ENCODE assay signal across 4 mouse cellular contexts in genomic region chr12:91815552-91815951, GRCm38 (mm10).
"Had no signal": no experiment of that assay in that cellular context is flagged by ENCODE, and none has a peak within 500 bp of the region (broad histone marks: within the 10 kb centered on the region; RNA-seq: fewer than 3 reads in every experiment).

No protein-coding gene starts in this region.

- H3K27me3 ChIP-seq: intestine, embryonic 15.5 days; kidney, embryonic 15.5 days; liver, embryonic 13.5 days; stomach, embryonic 15.5 days had no signal

- H3K4me2 ChIP-seq: intestine, embryonic 15.5 days; kidney, embryonic 15.5 days; liver, embryonic 13.5 days; stomach, embryonic 15.5 days had no signal

- DNase-seq: liver, embryonic 13.5 days had no signal

- H3K9me3 ChIP-seq: intestine, embryonic 15.5 days; kidney, embryonic 15.5 days; liver, embryonic 13.5 days; stomach, embryonic 15.5 days had no signal

- H3K4me3 ChIP-seq: intestine, embryonic 15.5 days; kidney, embryonic 15.5 days; liver, embryonic 13.5 days; stomach, embryonic 15.5 days had no signal

- H3K27ac ChIP-seq: intestine, embryonic 15.5 days; kidney, embryonic 15.5 days; liver, embryonic 13.5 days; stomach, embryonic 15.5 days had no signal

- H3K4me1 ChIP-seq: intestine, embryonic 15.5 days; kidney, embryonic 15.5 days; liver, embryonic 13.5 days; stomach, embryonic 15.5 days had no signal

- H3K9ac ChIP-seq: intestine, embryonic 15.5 days; kidney, embryonic 15.5 days; liver, embryonic 13.5 days; stomach, embryonic 15.5 days had no signal
